Mouse (Mus musculus): ENCODE results near the gene Wscd2. TPM values are rescaled to one million over a fixed set of nuclear protein-coding genes. Genes with fewer than 3 reads are reported as not detected.

Gene Wscd2
- total and polyA plus RNA-seq, 3 experiments, result 0.38 to 0.51 (median 0.39) TPM

DNA sequence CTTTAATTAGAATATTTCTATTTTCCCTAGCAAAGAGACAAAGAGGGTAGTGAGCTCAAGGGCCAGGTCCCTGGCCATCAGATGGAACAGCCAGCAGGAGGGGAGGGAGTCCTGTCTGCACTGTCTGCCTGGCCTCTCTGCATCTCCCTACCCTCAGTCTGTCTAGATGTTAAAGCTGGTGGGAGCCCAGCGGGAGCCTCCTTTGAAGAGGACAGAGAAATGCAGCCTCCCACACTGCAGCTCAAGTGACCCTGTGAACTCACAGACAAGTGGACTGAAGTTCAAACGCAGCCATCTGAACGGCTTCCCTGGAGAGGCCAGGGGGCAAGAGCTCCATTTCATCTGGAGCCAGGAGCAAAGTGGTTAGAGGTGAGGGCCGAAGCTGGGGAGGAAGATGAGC lies 36.8 kb upstream of the Wscd2 start:
- Histone ChIP-seq H3K4me2 (ENCODE audit: insufficient read depth, low read depth, poor library complexity, severe bottlenecking) (no peak overlapping the region), H3K4me3 (replicated peaks in 1 of 3; ENCODE audit: low read depth in 2 of 3, low read length in 2 of 3, poor library complexity in 1 of 3) (no peak overlapping the region), H3K9me3 (replicated peaks; ENCODE audit: low read length) (peaks cover 22% of the 10 kb centered on the region), H3K36me3 (replicated peaks in 1 of 2; ENCODE audit: control insufficient read depth in 1 of 2, insufficient read depth in 1 of 2, low read length in 1 of 2) (no peaks in the 10 kb centered on the region), H3K79me2 (replicated peaks; ENCODE audit: control insufficient read depth, extremely low read depth, insufficient read depth, poor library complexity, severe bottlenecking) (no peaks in the 10 kb centered on the region), H3K27me3 (replicated peaks) (peaks cover 41% of the 10 kb centered on the region), H3K9ac (ENCODE audit: insufficient read depth, low read depth) (no peak overlapping the region), H3K4me1 (ENCODE audit: control insufficient read depth in 1 of 2, insufficient read depth in 2 of 2) (no peaks in the 10 kb centered on the region), H3K27ac (ENCODE audit: insufficient read depth, low read depth) (no peak overlapping the region)
- TF ChIP-seq JUN (IDR thresholded peaks at IDR 0.05; ENCODE audit: insufficient read depth, low read depth, low read length) (no peak), ZC3H11A (IDR thresholded peaks at IDR 0.05; ENCODE audit: low read depth, low read length) (no peak)
- DNase-seq (ENCODE audit: extremely low read depth), result no peak
- in situ Hi-C loops (cut with MboI; ENCODE audit: low pct_ligation_motif_present, low pct_unique_long_range_greater_than_20kb, low sequenced_read_pairs), result no loop called here
- dilution Hi-C loops (cut with MboI; ENCODE audit: extremely low pct_ligation_motif_present, extremely low pct_unique_long_range_greater_than_20kb, low sequenced_read_pairs), result no loop called here

DNA sequence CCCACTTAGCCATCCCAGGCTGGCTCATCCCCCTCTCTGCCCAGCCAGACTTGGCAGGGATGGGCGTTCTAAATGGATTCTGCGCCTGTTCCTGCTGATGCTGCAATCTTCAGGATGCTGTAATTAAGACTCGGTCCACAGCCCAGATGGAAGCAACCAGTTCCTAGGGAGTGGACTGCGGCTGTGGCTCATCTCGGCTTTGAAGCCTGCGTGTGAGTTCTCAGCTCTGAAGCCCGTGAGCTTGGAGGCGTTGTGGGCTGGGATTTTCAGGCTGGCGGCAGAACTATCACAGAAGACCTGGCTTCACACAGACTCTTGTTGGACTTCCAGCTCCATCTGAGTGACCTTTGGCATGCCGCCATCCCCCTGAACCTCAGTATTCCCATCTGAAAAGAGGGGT lies 34.1 kb upstream of the Wscd2 start:
- H3K9ac ChIP-seq (ENCODE audit: insufficient read depth, low read depth), result no peak overlapping the region
- in situ Hi-C loops (cut with MboI; ENCODE audit: low pct_ligation_motif_present, low pct_unique_long_range_greater_than_20kb, low sequenced_read_pairs) (loop anchor here (5.0 kb wide), 1 partner anchor 54 kb away; no protein-coding TSS in a partner anchor), dilution Hi-C loops (cut with MboI; ENCODE audit: extremely low pct_ligation_motif_present, extremely low pct_unique_long_range_greater_than_20kb, low sequenced_read_pairs) (no loop called here)
- H3K4me2 ChIP-seq (ENCODE audit: insufficient read depth, low read depth, poor library complexity, severe bottlenecking), result no peak overlapping the region
- peaks cover 67% of the 10 kb centered on the region for H3K27me3 ChIP-seq (replicated peaks)
- TF ChIP-seq NELFE (IDR thresholded peaks at IDR 0.05; ENCODE audit: low read depth, low read length) (no peak), SMC3 (IDR thresholded peaks at IDR 0.05; ENCODE audit: low read depth, low read length) (no peak), RCOR1 (conservative IDR thresholded peaks at IDR 0.05; ENCODE audit: low read depth, low read length) (no peak), BHLHE40 (IDR thresholded peaks at IDR 0.05; ENCODE audit: low read depth, low read length) (no peak), USF2 (conservative IDR thresholded peaks at IDR 0.05; ENCODE audit: low read depth, low read length) (no peak), ZNF384 (IDR thresholded peaks at IDR 0.05; ENCODE audit: low read depth, low read length) (no peak), MAX (IDR thresholded peaks at IDR 0.05; ENCODE audit: low read length) (no peak), GABPA (IDR thresholded peaks at IDR 0.05; ENCODE audit: insufficient replicate concordance, low read depth, low read length) (no peak), ZMIZ1 (IDR thresholded peaks at IDR 0.05; ENCODE audit: low read depth, low read length) (no peak)
- H3K4me1 ChIP-seq (ENCODE audit: control insufficient read depth in 1 of 2, insufficient read depth in 2 of 2), result no peaks in the 10 kb centered on the region
- no peaks in the 10 kb centered on the region for H3K36me3 ChIP-seq (replicated peaks in 1 of 2; ENCODE audit: control insufficient read depth in 1 of 2, insufficient read depth in 1 of 2, low read length in 1 of 2)
- H3K79me2 ChIP-seq (replicated peaks; ENCODE audit: control insufficient read depth, extremely low read depth, insufficient read depth, poor library complexity, severe bottlenecking), result no peaks in the 10 kb centered on the region
- DNase-seq (ENCODE audit: extremely low read depth), result no peak
- H3K9me3 ChIP-seq (replicated peaks; ENCODE audit: low read length), result peaks cover 5% of the 10 kb centered on the region
- H3K27ac ChIP-seq (ENCODE audit: insufficient read depth, low read depth), result no peak overlapping the region
- no peak overlapping the region for H3K4me3 ChIP-seq (replicated peaks in 1 of 3; ENCODE audit: low read depth in 2 of 3, low read length in 2 of 3, poor library complexity in 1 of 3)

DNA sequence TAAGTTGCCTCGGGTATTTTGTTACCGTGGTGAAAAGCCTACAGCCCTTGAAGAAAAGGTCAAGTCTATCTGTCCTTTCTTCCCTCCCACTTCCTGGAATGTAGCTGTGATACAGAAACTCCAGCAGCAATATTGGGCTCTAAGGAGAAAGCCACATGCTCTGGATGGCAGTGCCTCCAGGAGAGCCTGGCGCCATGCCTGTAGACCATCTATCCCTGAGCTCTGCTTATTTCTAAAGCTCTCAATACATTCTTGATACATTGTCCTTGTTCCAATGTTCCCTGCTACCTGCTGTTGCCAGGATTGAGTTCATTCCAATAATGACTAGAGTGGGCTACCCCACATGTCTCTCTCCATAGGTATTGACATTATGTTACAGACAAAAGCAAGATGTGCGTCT lies 33.4 kb upstream of the Wscd2 start:
- no peaks in the 10 kb centered on the region for H3K36me3 ChIP-seq (replicated peaks in 1 of 2; ENCODE audit: control insufficient read depth in 1 of 2, insufficient read depth in 1 of 2, low read length in 1 of 2)
- no peak for DNase-seq (ENCODE audit: extremely low read depth)
- peaks cover 69% of the 10 kb centered on the region for H3K27me3 ChIP-seq (replicated peaks)
- H3K9me3 ChIP-seq (replicated peaks; ENCODE audit: low read length), result peaks cover 2% of the 10 kb centered on the region
- no peak overlapping the region for H3K9ac ChIP-seq (ENCODE audit: insufficient read depth, low read depth)
- dilution Hi-C loops (cut with MboI; ENCODE audit: extremely low pct_ligation_motif_present, extremely low pct_unique_long_range_greater_than_20kb, low sequenced_read_pairs) (no loop called here), in situ Hi-C loops (cut with MboI; ENCODE audit: low pct_ligation_motif_present, low pct_unique_long_range_greater_than_20kb, low sequenced_read_pairs) (loop anchor here (5.0 kb wide), 1 partner anchor 54 kb away; no protein-coding TSS in a partner anchor)
- no peaks in the 10 kb centered on the region for H3K79me2 ChIP-seq (replicated peaks; ENCODE audit: control insufficient read depth, extremely low read depth, insufficient read depth, poor library complexity, severe bottlenecking)
- TF ChIP-seq PAX5 (IDR thresholded peaks at IDR 0.05; ENCODE audit: low read length) (no peak), EP300 (IDR thresholded peaks at IDR 0.05; ENCODE audit: low read length) (no peak), ZNF384 (IDR thresholded peaks at IDR 0.05; ENCODE audit: low read depth, low read length) (no peak), RCOR1 (conservative IDR thresholded peaks at IDR 0.05; ENCODE audit: low read depth, low read length) (no peak), ZKSCAN1 (IDR thresholded peaks at IDR 0.05; ENCODE audit: borderline replicate concordance, low read depth, low read length) (no peak), RAD21 (IDR thresholded peaks at IDR 0.05; ENCODE audit: low read depth, low read length) (no peak)
- no peak overlapping the region for H3K4me3 ChIP-seq (replicated peaks in 1 of 3; ENCODE audit: low read depth in 2 of 3, low read length in 2 of 3, poor library complexity in 1 of 3)
- H3K4me2 ChIP-seq (ENCODE audit: insufficient read depth, low read depth, poor library complexity, severe bottlenecking), result no peak overlapping the region
- no peaks in the 10 kb centered on the region for H3K4me1 ChIP-seq (ENCODE audit: control insufficient read depth in 1 of 2, insufficient read depth in 2 of 2)
- H3K27ac ChIP-seq (ENCODE audit: insufficient read depth, low read depth), result no peak overlapping the region

Data from CH12.LX (cell line).